Mouse (Mus musculus) heart, adult 8-10 months (tissue): ENCODE measurements around the gene Rreb1. TPM values are rescaled to one million over a fixed set of nuclear protein-coding genes. Genes with fewer than 3 reads are reported as not detected.
A peak's percentile ranks its signal among the peaks of the same experiment; 100 is the strongest.

Source experiments
- DNase-seq: peaks from one replicate; pipeline ENCODE4 v3.0.0; 2022; ENCODE audit warnings: low spot score
- total RNA-seq, 4 experiments: library from RNA; stranded (reverse); gene quantifications; 2 replicates each; pipeline ENCODE4 v1.2.4; 2022

Gene Rreb1
- total RNA-seq, 4 experiments from 2014 or later: 44.5 to 54.0 (median 52.6) TPM

GRCm38 (mm10) chr13:37941950-37942886 is 164.0 kb downstream of the Rreb1 start:
- no peak for DNase-seq

GRCm38 (mm10) chr13:37942887-37943331 is 164.7 kb downstream of the Rreb1 start:
- DNase-seq: no peak

- no peak for DNase-seq
These were observed 165.3 kb downstream of the Rreb1 start for GRCm38 (mm10) chr13:37943466-37943865.

GRCm38 (mm10) chr13:37944306-37944705 is 166.1 kb downstream of the Rreb1 start:
- DNase-seq: peak; percentile 69

GRCm38 (mm10) chr13:37945392-37945791 is 167.2 kb downstream of the Rreb1 start:
- no peak for DNase-seq

- peak; percentile 73 for DNase-seq
These were observed 168.5 kb downstream of the Rreb1 start for GRCm38 (mm10) chr13:37946734-37947133.

GRCm38 (mm10) chr13:37952981-37953380 is 174.8 kb downstream of the Rreb1 start:
- DNase-seq: no peak

- no peak for DNase-seq
These were observed 176.1 kb downstream of the Rreb1 start for GRCm38 (mm10) chr13:37954318-37954717.

GRCm38 (mm10) chr13:37958498-37959238 is 180.5 kb downstream of the Rreb1 start:
- no peak for DNase-seq

GRCm38 (mm10) chr13:37959239-37959907 is 181.2 kb downstream of the Rreb1 start:
- peak; percentile 52 for DNase-seq

- no peak for DNase-seq
These were observed 181.7 kb downstream of the Rreb1 start for GRCm38 (mm10) chr13:37959936-37960335.

GRCm38 (mm10) chr13:37962541-37962940 is 184.3 kb downstream of the Rreb1 start:
- no peak for DNase-seq

GRCm38 (mm10) chr13:37963354-37964007 is 185.3 kb downstream of the Rreb1 start:
- peak; percentile 86 for DNase-seq

GRCm38 (mm10) chr13:37964128-37965087 is 186.2 kb downstream of the Rreb1 start:
- DNase-seq: no peak

- no peak for DNase-seq
These were observed 187.1 kb downstream of the Rreb1 start for GRCm38 (mm10) chr13:37965126-37965914.

GRCm38 (mm10) chr13:37966256-37967051 is 188.3 kb downstream of the Rreb1 start:
- DNase-seq: no peak

GRCm38 (mm10) chr13:37967052-37967437 is 188.8 kb downstream of the Rreb1 start:
- DNase-seq: no peak

- DNase-seq: no peak
These were observed 189.4 kb downstream of the Rreb1 start for GRCm38 (mm10) chr13:37967565-37967964.

GRCm38 (mm10) chr13:37969337-37969736 is 191.1 kb downstream of the Rreb1 start:
- DNase-seq: peak; percentile 82
